Mouse (Mus musculus): ENCODE measurements around the gene Hnrnpa0. TPM values are rescaled to one million over a fixed set of nuclear protein-coding genes. Genes with fewer than 3 reads are reported as not detected.
"Not testable (repeated sequence)": the region's sequence is repeated elsewhere in the genome, so short reads cannot be mapped to it uniquely, and the experiment has no call there.

Gene Hnrnpa0
- 100 to 1,000 TPM in 1 of 2 experiments, 10 to 100 TPM in 1; 95.7 to 111 TPM for total RNA-seq (2021)
- long read RNA-seq, experiment 1, transcript Hnrnpa0-201 (1 exons, 2,678 nt), result major isoform, 7 of 7 reads
- long read RNA-seq, experiment 1, partial matches to known transcripts, result 0 of 7 reads
- long read RNA-seq, experiment 1, other reads (novel, unspliced or antisense), result 0 of 7 reads
- long read RNA-seq, experiment 2, transcript Hnrnpa0-201 (1 exons, 2,678 nt), result major isoform, 40 of 41 reads
- long read RNA-seq, experiment 2, partial matches to known transcripts, result 0 of 41 reads
- long read RNA-seq, experiment 2, other reads (novel, unspliced or antisense), result 1 of 41 reads

DNA sequence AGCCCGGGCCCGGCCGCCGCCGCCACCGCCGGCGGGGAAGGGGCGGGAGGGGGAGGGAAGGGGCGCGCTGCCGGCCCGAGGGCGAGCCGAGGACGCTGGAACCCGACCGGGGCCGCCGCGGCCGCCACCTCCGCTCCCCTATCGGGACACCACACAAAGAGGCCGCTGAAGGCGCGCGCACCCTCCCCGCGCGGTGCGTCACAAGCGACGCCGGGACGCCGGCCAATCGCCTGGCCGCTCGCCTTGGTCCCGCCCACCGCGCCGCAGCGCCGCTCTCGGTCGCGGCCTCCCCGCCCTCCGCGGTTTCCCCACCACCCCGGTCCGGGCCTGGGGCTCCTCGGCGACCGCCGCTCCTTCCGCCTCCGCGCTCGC is at the start of gene Hnrnpa0:
TSS of gene Hnrnpa0 (minus strand) at position 161 of the 372 bp plus-strand sequence.
- DNase-seq (ENCODE audit: low spot score in 2 of 2), result peak; percentile 96 to 97

DNA sequence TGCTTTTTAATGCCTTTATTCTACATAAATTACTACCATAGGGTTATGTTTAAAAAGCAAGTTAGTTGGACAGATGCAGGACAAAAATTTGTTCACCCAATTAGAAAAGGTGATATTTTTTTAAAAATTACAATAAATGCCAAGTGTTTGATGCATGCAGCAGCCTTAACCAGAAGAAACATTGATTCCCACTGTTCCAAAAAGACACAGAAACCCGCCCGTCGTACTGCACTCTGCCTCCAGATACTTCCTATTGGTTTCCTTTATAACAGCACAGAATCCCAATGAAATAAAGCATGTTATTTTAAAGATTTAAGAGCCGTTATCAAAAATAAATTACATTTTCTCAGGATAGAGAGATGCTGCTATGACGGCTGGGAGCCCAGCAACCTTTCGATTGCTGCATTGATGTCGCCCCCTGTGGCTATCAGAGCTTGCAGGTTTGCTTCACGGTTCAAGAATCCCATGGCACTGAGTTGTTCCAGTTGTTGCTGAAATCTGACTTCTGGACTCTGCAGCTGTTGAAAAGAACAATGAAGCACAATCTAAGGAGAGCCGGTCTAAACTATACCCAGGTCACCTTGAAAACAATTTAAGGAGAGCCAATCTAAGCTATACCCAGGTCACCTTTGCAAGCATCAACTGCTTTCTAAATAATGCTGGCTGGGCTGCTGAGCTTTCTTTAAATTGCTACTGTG is 49.3 kb upstream of the Hnrnpa0 start:
- DNase-seq (ENCODE audit: low spot score in 2 of 2), result peak; percentile 100

DNA sequence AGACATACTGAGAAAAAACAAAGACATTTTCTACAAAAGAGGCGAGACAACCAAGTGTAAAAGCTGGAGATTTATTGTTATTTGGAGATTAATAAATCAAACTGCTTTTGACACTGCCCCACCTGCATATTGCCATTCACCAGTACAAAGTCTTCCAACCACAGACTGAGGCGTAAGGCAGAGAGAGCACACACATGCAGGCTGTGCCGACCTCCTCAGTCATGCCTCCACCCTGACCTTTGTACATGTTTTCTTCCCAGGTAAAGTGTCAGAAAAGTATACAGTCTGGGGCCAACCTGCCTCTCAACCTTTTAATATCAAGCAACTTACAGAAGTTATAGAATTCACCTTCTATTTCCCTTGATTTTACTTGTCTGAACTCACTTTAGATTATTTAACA is 47.7 kb upstream of the Hnrnpa0 start:
- DNase-seq (ENCODE audit: low spot score in 2 of 2), result no peak

- DNase-seq (ENCODE audit: low spot score in 2 of 2), result no peak
These were observed 39.8 kb upstream of the Hnrnpa0 start for GRCm38 (mm10) chr13:58168119-58168518.

- no peak for DNase-seq (ENCODE audit: low spot score in 2 of 2)
These were observed 35.0 kb upstream of the Hnrnpa0 start for GRCm38 (mm10) chr13:58163343-58163742.

DNA sequence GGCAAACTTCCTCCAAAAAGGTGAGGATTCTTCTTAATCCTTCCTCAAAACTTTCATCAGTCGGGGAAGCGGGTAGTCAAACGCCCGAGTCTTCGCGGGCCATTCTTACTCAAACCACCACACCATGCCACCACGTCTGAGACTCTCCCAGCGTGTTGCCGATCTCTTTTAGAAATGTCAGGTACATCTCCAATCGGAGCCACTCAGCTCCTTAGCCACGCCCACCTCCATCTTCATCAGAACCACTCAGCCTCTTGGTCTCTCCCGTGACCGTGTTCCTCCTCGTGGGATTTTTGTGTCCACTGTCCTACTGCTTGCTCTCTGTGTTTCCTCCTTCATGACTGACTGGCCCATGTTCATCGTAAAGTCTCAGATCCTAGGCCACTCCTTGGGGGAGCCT is 32.4 kb upstream of the Hnrnpa0 start:
- no peak for DNase-seq (ENCODE audit: low spot score in 2 of 2)

DNA sequence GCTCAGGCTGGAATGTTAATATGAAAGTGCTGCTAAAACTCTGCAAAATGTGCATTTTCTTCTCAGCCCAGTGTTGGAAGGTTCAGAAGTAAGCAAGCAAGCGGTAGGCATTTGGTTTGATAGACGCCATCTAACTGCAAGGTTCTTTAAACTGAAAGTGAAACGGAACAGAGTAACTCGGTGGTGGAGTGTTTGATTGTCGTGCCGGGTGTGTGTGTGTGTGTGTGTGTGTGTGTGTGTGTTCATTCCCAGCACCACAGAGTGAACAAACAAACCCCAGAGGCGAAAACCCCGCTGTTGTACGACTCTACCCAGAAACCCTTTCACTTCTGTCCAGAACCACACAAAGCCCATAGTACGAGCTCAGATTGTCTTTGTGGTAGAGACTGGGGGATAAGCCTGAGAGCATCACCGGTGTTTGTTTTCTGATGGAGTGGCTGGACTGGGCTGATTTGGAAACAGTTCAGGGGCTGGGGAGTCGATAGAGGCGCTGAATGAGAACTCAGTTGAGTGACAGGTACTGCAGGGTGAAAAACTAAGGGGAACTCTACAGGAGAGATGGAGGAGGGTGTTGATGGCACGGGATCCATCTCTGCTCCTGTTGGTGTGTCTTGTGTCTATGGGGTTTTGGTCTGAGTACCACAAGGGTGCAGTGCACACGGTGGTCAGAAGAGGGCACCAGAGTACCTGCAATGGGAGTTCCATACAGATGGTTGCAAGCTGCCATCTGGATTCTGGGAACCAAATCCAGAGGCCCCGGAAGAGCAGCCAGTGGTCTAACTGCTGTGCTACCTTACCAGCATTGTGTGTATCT is 29.9 kb upstream of the Hnrnpa0 start:
- DNase-seq (ENCODE audit: low spot score in 2 of 2), result peak; percentile 81 to 82

GRCm38 (mm10) chr13:58157447-58158098 is 29.2 kb upstream of the Hnrnpa0 start, which contains the start of gene Idnk:
Gene Idnk (plus strand): TSS chr13:58157649.
- peak; percentile 91 to 92 for DNase-seq (ENCODE audit: low spot score in 2 of 2)

DNA sequence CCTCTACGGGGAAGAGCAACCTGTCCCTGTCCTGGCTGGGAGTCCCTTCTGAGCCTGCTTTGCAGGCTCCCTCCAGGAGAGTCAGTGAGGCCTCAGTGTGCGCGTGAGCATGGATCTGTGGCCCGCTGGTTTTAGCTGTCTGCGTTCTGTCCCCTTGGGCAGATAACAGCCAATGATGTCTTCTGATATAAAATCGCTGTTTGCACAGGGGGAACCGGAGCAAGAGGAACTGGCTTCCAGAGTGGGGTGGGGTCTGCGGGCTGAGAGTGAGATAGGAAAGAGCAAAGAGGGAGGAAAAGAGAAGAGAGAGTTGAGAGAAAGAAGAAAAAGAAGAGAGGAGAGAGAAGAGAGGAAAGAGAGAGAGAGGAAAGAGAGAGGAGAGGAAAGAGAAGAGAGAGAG is 28.7 kb upstream of the Hnrnpa0 start:
- no peak for DNase-seq (ENCODE audit: low spot score in 2 of 2)

DNA sequence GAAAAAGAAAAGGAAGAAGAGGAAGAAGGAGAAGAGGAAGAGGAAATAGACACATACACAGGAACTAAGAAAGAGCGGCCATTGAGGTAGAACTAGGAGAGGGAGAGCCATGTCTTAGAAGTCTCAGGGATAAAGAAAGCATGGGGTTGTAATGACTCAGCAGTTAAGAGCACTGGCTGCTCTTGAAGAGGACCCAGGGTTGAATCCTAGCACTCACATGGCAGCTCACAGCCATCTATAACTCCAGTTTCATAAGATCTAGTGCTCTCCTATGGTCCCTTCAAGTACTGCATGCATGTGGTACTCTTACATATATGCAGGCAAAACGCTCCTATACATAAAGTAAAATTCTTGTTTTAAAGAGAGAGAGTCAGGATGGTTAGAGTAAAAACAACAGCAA is 27.7 kb upstream of the Hnrnpa0 start:
- no peak for DNase-seq (ENCODE audit: low spot score in 2 of 2)

- no peak for DNase-seq (ENCODE audit: low spot score in 2 of 2)
These were observed 22.1 kb upstream of the Hnrnpa0 start for GRCm38 (mm10) chr13:58150442-58150841.

GRCm38 (mm10) chr13:58149629-58150028 is 21.3 kb upstream of the Hnrnpa0 start:
- DNase-seq (ENCODE audit: low spot score in 2 of 2), result no peak

GRCm38 (mm10) chr13:58149033-58149558 is 20.7 kb upstream of the Hnrnpa0 start:
- no peak for DNase-seq (ENCODE audit: low spot score in 2 of 2)

DNA sequence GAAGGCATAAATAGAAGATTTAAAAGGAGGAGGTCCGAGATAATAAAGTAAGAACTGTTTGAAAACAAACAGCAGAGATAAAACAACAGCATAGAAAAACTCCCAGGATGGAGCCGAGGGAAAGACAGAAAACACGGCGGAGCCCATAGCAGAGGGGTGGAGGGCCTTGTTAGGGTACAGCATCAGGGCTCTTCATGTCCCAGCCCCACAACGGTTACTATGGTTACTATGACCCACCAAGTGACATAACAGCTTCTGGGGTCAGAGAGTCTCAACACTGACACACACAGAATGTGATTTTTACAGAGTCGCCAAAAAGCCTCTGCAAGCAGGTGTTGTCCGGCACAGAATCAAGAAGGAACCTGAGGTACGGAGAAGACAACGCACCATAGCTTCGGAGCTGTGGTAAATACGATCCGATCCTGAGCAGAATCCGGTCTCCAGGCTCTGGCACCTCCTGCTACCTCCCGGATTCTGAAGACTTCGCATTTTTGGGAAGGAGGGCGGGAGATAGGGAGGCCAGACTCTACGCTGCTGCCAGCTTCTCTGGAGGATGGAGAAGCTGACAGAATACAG is 20.0 kb upstream of the Hnrnpa0 start:
- peak in 1 of 2 experiments; percentile 10 for DNase-seq (ENCODE audit: low spot score in 2 of 2)

- DNase-seq (ENCODE audit: low spot score in 2 of 2), result no peak
These were observed 19.4 kb upstream of the Hnrnpa0 start for GRCm38 (mm10) chr13:58147760-58148159.

DNA sequence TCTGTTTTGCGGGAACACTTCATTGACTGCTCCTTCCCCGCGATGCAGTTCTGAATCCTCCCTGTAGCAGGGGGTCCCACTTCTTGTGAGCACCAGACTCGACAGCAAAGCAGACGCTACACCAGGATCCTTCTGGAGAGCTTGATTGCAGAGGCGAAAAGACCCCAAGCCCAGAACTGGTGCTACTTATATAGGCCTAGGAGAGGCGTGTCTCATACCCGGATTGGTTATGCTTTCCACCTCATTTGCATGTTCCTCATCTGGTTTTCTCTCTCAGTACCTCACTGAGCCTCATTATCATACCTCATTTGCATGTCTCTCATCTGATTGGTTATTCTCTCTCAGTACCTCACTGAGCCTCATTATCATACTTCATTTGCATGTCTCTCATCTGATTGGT is 18.2 kb upstream of the Hnrnpa0 start:
- DNase-seq (ENCODE audit: low spot score in 2 of 2), result not testable (repeated sequence)

- DNase-seq (ENCODE audit: low spot score in 2 of 2), result no peak
These were observed 3.3 kb upstream of the Hnrnpa0 start for GRCm38 (mm10) chr13:58131692-58132091.

- DNase-seq (ENCODE audit: low spot score in 2 of 2), result no peak
These were observed 1.4 kb upstream of the Hnrnpa0 start for GRCm38 (mm10) chr13:58129687-58130246.

DNA sequence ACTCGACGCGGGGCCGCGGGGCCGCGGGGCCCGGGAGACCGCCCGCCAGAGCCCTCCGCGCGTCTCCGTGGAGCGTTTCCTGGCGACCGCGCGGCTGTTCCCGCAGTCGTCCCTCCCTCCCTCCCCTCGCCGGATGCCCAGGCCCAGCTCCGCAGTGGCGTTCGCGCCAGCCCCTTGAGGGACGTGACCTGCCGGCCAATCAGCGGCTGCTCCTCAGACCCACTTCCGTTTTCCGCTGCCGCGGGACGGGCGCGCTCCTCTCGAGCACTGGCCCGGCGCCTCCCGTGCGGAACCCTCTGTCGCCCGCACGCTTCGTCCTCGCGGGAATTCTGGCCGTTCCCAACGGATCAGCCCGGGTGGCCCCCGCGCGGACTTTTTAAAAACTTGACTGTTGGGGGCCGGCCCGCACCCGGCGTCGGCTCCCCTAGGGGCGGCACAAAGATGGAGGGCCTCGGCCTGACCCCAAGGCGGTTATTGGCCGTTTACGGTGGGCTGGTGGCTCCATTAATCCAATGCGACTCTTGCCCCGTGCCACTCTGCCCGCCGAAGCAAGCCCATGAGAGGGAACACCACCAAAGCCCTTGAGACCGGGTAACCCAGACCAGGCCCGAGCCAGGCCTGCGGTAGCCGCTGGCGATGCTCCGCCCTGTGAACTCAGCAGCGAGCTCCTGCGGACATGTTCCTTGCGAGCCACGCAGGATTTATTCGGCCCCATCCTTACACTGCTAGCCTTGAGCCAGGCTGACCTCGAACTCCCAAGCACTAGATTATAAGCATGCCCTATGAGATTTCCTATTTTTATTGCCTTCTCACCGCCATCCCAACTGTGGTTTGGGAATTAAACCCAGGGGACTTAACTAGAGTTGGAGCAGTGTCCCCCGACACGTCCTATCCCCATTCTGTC is 664 bp upstream of the Hnrnpa0 start:
- peak; percentile 89 for DNase-seq (ENCODE audit: low spot score in 2 of 2)
